Mouse (Mus musculus): ENCODE data around the gene Fpr1. TPM values are rescaled to one million over a fixed set of nuclear protein-coding genes. Genes with fewer than 3 reads are reported as not detected.
"Not testable (repeated sequence)": the region's sequence is repeated elsewhere in the genome, so short reads cannot be mapped to it uniquely, and the experiment has no call there.

Fpr1 gene
- polyA plus RNA-seq (2012) = 0.03 TPM in 1 of 2 replicates, not detected in the other

DNA sequence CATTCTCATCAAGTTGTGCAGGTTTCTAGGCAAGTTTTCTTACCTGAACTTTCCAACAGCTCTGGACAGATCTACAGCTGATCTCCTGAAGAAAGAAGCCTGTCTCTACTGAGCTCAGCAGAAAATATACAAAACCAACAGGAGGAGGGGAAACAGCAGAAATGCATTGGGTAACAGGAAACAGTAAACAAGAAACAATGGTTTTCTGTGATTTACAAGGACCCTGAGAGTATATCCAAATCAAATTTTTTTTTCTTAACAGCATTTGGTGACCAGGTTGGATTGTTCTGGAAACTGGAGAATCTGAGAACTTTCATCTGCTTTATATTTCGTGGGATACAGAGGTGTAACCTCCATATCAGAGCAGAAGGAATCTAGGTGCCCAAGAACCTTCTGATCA is at the start of gene Fpr1:
TSS of gene Fpr1 (minus strand) at position 101 of the 400 bp plus-strand sequence.
- no peaks in the 10 kb centered on the region for H3K4me1 ChIP-seq (ENCODE audit: control insufficient read depth)
- H3K36me3 ChIP-seq (ENCODE audit: control insufficient read depth) = no peaks in the 10 kb centered on the region
- no peak for TF ChIP-seq TAL1 (IDR thresholded peaks at IDR 0.05; ENCODE audit: low read length)
- no peak for TF ChIP-seq GATA1 (IDR thresholded peaks at IDR 0.05; ENCODE audit: low read length)
- no peak within 1 kb of the TSS for H3K4me3 ChIP-seq (replicated peaks)
- no peaks in the 10 kb centered on the region for H3K9me3 ChIP-seq (ENCODE audit: control insufficient read depth, low read length)
- H3K27me3 ChIP-seq (ENCODE audit: control insufficient read depth) = no peaks in the 10 kb centered on the region

DNA sequence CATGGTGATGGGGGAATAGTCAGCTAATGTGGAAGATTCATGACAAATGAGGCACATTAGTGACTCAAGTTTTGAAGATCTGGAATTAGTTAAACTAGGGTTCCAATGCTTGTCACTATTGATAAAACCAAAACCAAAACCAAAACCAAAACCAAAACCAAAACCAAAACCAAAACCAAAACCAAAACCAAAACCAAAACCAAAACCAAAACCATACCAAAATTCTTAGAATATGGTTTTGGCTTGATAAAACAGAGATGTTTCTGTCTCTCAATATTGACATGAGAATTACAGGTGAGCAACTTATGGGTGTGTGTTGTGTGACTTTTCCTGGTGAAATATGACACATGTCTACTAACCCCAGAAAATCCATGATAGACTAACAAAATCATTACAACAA is 34.0 kb upstream of the Fpr1 start:
- Histone ChIP-seq H3K4me3 (replicated peaks) (no peak overlapping the region), H3K36me3 (ENCODE audit: control insufficient read depth) (no peaks in the 10 kb centered on the region), H3K27me3 (ENCODE audit: control insufficient read depth) (no peaks in the 10 kb centered on the region), H3K4me1 (ENCODE audit: control insufficient read depth) (no peaks in the 10 kb centered on the region), H3K9me3 (ENCODE audit: control insufficient read depth, low read length) (no peaks in the 10 kb centered on the region)
- no peak for TF ChIP-seq TAL1 (IDR thresholded peaks at IDR 0.05; ENCODE audit: low read length)
- TF ChIP-seq GATA1 (IDR thresholded peaks at IDR 0.05; ENCODE audit: low read length) = no peak

DNA sequence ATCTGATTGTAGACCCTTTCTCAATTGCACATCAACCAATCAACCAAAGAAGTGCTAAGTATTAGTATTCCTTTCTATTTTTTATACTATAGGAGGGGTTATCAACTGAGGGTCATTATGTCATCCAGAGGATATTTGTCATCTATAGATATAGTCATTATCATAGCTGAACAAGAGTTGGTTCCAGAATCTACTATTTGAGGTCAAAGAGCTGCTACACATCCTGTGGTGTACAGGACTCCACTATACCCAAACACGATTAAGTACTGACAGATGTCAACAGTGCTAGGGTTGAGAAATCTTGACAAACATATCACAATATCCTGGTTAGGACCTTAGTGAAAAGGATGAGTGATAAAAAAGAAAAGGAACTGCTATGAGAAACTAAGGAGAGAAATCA is 33.6 kb upstream of the Fpr1 start:
- H3K4me3 ChIP-seq (replicated peaks) = no peak overlapping the region
- no peaks in the 10 kb centered on the region for H3K27me3 ChIP-seq (ENCODE audit: control insufficient read depth)
- no peaks in the 10 kb centered on the region for H3K9me3 ChIP-seq (ENCODE audit: control insufficient read depth, low read length)
- H3K4me1 ChIP-seq (ENCODE audit: control insufficient read depth) = no peaks in the 10 kb centered on the region
- TF ChIP-seq TAL1 (IDR thresholded peaks at IDR 0.05; ENCODE audit: low read length) (no peak), GATA1 (IDR thresholded peaks at IDR 0.05; ENCODE audit: low read length) (no peak)
- no peaks in the 10 kb centered on the region for H3K36me3 ChIP-seq (ENCODE audit: control insufficient read depth)

DNA sequence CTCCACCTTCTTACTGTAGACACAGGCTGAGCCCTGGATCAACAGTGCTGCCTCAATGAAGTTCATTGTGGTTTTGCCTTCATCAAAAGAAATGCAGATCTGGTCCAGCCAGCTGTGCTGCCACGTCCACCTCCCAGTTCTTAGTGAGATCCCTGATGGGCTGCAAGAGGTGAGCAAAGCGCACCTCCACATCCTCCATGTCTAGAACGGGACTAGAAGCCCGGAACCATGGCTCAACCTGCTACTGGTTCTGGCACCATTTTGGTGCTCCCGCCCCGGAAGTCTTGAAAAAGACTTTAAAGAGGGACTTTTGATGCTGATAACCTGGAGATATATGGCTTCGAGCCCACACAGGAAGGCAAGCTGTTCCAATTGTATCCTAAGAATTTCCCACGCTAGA is 28.9 kb upstream of the Fpr1 start:
- H3K27me3 ChIP-seq (ENCODE audit: control insufficient read depth); H3K4me3 ChIP-seq (replicated peaks); H3K4me1 ChIP-seq (ENCODE audit: control insufficient read depth); H3K36me3 ChIP-seq (ENCODE audit: control insufficient read depth): not testable (repeated sequence)
- peaks cover 16% of the 10 kb centered on the region for H3K9me3 ChIP-seq (ENCODE audit: control insufficient read depth, low read length)

DNA sequence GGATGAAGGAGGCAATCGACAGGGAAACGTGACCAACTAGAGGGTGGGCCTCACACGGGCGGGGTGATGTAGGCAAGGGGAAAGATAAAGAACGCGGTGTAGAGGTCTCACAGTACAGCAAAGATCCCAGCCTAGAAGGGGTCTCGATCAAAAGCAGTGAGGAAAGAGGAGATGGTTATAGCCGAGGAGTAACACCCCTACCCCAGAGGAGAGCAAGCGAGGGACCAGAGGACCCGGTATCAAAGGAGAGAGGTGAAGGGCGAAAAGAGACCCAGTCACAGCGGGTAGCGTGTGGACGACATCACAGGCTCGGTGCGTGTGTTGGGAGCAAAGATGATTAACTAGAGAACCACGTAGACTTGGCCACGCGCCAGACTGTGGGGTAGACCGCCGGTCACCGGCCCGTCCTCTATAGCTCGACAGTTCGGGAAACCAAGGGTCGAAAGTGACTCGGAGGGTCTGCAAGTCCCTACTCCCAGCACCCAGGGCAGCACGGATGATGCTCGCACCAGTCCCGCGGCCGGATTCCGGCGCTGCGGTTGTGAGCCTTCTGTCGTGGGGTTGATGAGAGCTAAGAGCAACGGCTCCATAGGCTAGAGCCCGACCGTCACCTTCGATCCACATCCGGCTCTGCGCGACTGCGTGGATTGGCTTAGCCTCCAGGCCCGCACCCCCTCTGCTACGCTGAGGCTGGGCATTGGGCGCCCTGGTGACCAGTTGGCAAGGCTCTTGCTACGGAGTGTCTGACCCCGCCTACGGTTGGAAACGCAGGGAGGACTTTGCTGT is 26.1 kb upstream of the Fpr1 start:
- TF ChIP-seq GATA1 (IDR thresholded peaks at IDR 0.05; ENCODE audit: low read length) (no peak), TAL1 (IDR thresholded peaks at IDR 0.05; ENCODE audit: low read length) (no peak)
- Histone ChIP-seq H3K4me3 (replicated peaks) (peak overlapping the region; percentile 30), H3K27me3 (ENCODE audit: control insufficient read depth) (peaks cover 8% of the 10 kb centered on the region), H3K36me3 (ENCODE audit: control insufficient read depth) (no peaks in the 10 kb centered on the region), H3K9me3 (ENCODE audit: control insufficient read depth, low read length) (peaks cover 16% of the 10 kb centered on the region), H3K4me1 (ENCODE audit: control insufficient read depth) (no peaks in the 10 kb centered on the region)

DNA sequence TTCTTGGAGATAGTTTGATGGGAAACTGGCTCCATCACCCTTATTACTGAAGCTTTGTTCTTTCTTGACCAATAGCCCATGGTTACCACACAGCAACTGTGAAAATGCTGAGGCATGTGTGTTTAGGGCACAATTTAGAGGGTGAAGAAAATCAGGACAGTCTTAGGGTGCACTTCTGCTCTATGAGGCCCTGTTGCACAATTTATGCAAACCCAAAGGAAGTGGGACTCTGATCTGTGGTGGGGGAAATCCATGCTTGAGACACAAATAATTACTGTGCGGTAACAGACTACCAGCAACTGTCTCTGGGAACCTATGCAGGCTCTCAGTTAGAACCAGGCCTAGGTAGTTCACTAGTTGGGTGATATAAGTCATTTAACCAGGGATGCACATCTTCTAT is 17.0 kb upstream of the Fpr1 start:
- TF ChIP-seq GATA1 (IDR thresholded peaks at IDR 0.05; ENCODE audit: low read length) = no peak
- TF ChIP-seq TAL1 (IDR thresholded peaks at IDR 0.05; ENCODE audit: low read length) = no peak
- Histone ChIP-seq H3K36me3 (ENCODE audit: control insufficient read depth) (no peaks in the 10 kb centered on the region), H3K4me3 (replicated peaks) (no peak overlapping the region), H3K27me3 (ENCODE audit: control insufficient read depth) (no peaks in the 10 kb centered on the region), H3K4me1 (ENCODE audit: control insufficient read depth) (no peaks in the 10 kb centered on the region), H3K9me3 (ENCODE audit: control insufficient read depth, low read length) (no peaks in the 10 kb centered on the region)

DNA sequence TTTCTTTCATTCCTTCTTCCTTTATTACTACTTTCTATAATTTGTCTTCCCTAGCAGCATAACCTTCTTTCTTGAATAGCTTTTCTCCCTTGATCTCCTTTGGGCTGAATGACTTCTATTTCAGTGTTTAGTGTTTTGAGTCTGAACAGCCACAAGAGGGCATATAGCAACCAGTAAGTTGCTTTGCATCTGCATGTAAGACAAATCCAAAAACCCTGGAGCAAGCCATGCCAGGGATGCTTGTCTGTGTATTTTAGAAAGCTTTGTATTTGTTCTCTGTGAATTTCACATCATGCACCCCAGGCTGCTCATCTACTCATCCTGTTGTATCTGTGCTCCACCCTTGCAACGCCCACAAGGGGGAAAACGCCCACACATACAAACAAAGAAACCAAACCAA is 15.5 kb upstream of the Fpr1 start:
- H3K4me1 ChIP-seq (ENCODE audit: control insufficient read depth) = no peaks in the 10 kb centered on the region
- H3K36me3 ChIP-seq (ENCODE audit: control insufficient read depth) = no peaks in the 10 kb centered on the region
- H3K4me3 ChIP-seq (replicated peaks) = no peak overlapping the region
- no peaks in the 10 kb centered on the region for H3K9me3 ChIP-seq (ENCODE audit: control insufficient read depth, low read length)
- TF ChIP-seq TAL1 (IDR thresholded peaks at IDR 0.05; ENCODE audit: low read length) (no peak), GATA1 (IDR thresholded peaks at IDR 0.05; ENCODE audit: low read length) (no peak)
- no peaks in the 10 kb centered on the region for H3K27me3 ChIP-seq (ENCODE audit: control insufficient read depth)

DNA sequence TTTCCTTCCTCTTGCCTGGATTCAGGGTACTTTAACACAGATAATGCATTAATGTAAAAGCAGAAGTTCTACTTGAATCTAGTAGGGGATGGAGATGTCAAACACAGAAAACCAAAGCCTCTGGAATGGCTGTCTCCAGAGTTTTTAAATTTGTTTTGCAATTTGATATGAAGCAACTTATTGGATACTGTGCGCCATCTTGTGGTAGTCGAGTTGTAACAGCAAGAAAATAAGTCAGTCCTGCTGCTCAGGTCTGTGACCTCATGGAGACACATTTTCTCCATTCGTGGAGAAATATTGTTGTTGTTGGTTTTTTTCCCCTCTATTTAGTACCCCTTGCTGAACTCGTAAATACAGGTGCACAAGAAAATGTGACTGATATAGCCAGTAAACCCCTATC is 12.3 kb upstream of the Fpr1 start:
- TF ChIP-seq TAL1 (IDR thresholded peaks at IDR 0.05; ENCODE audit: low read length) (no peak), GATA1 (IDR thresholded peaks at IDR 0.05; ENCODE audit: low read length) (no peak)
- no peaks in the 10 kb centered on the region for H3K27me3 ChIP-seq (ENCODE audit: control insufficient read depth)
- H3K36me3 ChIP-seq (ENCODE audit: control insufficient read depth) = no peaks in the 10 kb centered on the region
- H3K4me1 ChIP-seq (ENCODE audit: control insufficient read depth) = no peaks in the 10 kb centered on the region
- no peaks in the 10 kb centered on the region for H3K9me3 ChIP-seq (ENCODE audit: control insufficient read depth, low read length)
- no peak overlapping the region for H3K4me3 ChIP-seq (replicated peaks)

DNA sequence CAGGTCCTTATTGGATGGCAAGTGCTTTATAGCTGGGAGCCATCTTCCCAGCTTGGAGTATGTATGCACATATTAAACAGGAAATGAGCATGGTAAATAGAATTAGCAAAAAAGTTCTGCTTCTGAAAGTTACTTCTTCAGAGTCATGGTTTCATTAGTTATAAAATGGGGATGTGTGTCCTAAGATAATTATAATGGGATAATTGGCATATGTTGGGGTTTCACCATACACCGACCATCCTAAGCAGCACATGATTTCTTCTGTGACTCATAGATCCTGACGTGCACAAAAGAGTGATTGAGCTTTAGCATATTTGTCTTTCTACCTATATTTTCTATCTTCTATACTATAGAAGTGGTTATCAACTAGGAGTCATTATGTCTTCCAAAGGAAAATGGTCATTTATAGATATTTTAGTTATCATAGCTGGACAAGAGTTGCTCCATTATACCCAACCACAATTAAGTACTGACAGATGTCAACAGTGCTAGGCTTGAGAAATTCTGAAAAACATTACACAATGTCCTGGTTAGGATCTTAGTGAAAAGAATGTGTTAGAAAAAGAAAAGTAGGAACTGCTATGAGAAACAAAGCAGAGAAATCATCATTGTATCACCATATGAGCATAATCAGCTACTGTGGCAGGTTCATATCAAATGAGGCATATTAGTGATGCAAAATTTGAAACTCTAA is 6.1 kb upstream of the Fpr1 start:
- TF ChIP-seq TAL1 (IDR thresholded peaks at IDR 0.05; ENCODE audit: low read length) (no peak), GATA1 (IDR thresholded peaks at IDR 0.05; ENCODE audit: low read length) (no peak)
- Histone ChIP-seq H3K4me3 (replicated peaks) (no peak overlapping the region), H3K9me3 (ENCODE audit: control insufficient read depth, low read length) (no peaks in the 10 kb centered on the region), H3K36me3 (ENCODE audit: control insufficient read depth) (no peaks in the 10 kb centered on the region), H3K27me3 (ENCODE audit: control insufficient read depth) (no peaks in the 10 kb centered on the region), H3K4me1 (ENCODE audit: control insufficient read depth) (no peaks in the 10 kb centered on the region)
